Mouse (Mus musculus): ENCODE measurements around the gene Plcl1.

The Plcl1 gene

DNA sequence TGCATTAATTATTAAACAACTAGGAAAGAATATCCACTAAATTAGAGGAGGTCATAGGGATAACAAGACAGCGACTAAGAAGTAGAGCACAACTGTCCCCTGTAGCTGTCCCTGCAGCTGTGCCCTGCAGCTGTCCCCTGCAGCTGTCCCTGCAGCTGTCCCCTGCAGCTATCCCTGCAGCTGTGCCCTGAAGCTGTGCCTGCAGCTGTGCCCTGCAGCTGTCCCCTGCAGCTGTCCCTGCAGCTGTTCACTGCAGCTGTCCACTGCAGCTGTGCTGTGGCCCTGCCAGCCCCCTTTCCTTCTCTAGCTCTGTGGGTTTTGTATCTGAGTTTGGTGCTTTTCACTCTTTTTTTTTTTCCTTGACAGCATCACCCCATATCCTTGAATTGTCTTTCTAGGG is 118.2 kb downstream of the Plcl1 start:
- no peak for DNase-seq (ENCODE audit: low spot score in 2 of 2)

DNA sequence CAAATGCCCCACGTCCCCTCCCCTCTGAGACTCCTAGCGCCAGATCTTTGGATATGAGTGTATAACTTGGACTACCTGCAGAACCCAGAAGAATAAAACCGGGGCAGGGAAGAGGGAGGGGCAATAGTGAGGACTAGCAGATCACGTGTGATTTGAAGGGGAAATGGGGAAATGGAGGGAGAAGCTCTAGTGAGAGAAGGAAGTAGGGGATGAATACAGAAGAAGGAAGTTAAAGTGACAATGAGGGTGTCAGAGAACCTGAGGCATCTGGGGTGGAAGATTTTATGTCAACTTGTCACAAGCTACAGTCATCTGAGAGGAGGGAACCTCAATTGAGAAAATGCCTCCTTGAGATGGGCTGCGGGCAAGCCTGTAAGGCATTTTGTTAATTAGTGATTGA is 119.4 kb downstream of the Plcl1 start:
- DNase-seq (ENCODE audit: low spot score in 2 of 2): no peak

DNA sequence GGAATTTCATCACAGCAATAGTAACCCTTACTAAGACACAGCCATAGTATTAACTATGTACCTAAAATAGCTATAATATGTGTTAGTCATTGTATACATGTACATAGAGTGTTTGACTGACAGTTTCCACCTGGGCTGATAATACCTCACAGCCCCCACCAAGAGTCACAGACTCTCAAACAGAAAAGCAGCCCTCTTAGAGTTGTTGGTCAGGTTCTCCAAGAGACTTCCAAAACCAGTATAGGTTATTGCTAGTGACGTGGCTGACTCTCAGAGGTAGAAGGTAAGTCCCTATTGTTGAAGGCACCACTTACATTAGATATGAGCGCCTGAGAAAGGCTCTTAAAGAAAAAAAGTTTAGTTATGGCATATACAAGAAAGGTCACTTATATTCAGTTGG is 120.0 kb downstream of the Plcl1 start:
- DNase-seq (ENCODE audit: low spot score in 2 of 2): no peak

DNA sequence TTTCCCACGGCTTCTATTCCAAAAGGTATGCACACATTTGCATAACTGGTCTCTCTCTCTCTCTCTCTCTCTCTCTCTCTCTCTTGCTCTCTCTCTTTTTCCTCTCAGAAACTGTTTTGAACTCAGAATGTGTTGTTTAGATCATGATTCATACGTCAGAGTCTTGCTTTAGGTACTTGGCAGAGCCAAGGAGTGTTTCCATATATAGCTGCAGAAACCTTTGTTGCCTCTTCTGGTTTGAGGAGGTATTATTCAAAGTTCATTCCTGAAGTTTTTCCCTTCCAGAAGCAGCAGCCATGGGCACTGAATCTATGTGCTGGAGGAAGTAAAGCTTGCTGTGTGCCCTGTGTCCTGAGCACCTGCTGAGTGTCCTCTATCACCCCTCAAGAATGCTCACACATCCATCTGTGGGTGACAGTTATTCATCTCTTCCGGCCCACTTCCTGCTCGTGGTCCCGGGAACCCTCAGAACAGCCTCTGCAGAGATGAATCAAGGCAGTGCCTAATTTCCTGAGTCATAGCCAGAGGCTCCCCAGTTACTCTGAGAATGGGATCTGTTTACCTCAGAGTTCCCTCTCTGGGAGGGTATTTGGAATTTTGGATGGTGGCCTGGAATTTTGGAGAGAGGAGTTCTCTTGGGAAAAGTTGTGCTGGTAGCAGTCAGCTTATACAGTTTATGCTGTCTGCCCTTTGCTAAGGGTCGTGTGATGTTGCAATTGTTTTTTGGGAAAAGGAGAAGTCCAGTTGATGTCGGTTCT is 123.0 kb downstream of the Plcl1 start:
- DNase-seq (ENCODE audit: low spot score in 2 of 2): peak; percentile 57 to 58

DNA sequence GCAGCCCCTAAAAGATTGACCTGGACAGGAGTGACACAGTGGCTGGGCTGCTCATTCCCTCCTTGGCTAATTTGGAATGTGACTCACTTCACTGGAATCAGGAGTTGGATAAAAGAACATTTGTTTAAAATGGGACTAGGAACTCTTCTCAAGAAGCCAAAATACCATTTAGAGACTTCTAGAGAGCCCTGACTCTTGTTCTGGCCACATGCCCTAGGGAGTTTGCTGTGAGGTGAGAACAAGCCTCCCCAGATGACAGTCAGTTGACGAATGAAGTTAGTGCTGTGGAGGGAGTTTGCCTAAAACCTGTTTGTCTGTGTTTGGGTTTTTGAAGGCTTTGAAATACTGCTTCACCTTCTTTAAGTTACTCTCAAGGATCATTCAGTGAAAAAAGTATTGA is 128.1 kb downstream of the Plcl1 start:
- DNase-seq (ENCODE audit: low spot score in 2 of 2): no peak

DNA sequence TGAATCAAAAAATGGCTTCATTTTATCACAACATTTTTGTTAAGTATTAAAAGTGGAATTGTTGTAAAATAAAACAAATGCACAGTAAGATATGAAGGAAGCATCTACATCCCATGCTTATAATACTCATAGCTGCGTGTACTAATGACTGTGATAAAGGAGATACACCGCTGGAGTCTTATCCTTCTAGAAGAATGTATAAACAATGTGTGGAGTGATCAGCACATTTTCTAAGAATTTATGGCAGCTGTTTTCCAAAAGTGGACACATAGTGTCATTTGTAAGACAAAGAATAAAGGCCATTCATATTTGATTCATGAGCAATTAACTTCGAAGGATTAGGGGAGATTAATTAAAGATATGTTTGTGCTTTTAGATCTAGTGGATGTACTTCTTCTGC is 148.7 kb downstream of the Plcl1 start:
- DNase-seq (ENCODE audit: low spot score in 2 of 2): no peak

DNA sequence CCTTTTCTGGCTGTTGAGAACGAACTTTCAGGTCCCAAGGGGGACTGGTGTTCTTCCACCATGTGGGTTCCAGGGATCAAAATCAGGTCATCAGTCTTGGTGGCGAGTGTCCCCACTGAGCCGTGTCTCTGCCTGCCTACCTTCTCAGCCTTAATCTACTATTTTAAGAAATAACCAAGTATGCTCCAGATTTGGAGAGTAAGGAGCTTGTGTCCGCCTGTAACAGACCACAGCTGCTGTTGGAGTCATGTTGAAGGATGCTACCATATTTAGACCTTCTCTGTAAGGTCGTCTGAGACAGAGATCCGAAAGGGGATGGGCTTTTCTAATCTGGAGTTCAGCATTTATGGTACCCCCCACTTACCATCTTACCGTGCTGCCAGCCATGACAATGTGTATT is 152.2 kb downstream of the Plcl1 start:
- DNase-seq (ENCODE audit: low spot score in 2 of 2): peak; percentile 9 to 14

DNA sequence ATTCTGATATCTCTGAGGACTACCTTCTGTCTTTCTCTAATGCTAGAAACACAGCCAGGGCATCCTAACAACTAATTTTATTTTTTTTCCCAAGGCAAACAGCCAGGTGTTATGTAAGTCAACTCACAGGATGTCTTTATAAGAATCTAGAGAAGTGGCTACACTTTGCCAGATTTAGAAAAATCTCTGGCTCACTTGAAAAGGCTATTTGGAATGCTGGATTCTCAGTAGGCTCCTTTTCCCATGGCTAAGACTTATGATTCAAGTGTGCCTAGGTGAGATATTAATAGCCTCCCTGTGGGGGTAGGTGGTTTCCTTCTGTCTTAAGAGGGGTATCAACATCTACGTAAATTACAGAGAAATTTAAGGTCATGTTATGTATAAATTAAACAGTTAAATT is 152.7 kb downstream of the Plcl1 start:
- peak; percentile 28 to 31 for DNase-seq (ENCODE audit: low spot score in 2 of 2)

DNA sequence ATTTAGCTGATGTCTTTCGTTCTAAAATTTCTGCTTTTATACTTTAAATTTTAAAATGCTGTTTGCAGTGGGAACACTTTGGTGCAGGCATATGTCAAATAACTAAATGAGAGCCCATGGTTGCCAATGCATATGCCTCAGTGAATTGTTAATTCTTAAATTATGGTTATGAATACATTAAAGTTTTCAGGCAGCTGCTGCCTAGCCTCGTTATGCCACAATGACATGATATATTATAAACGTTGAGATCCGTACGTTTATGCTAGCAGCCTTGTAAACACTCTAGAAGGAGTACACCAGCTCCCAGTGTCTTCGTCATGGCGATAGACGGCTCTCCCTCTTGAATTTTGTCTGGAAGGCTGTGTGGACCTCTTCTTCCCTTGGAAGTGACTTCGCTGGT is 154.3 kb downstream of the Plcl1 start:
- DNase-seq (ENCODE audit: low spot score in 2 of 2): no peak

DNA sequence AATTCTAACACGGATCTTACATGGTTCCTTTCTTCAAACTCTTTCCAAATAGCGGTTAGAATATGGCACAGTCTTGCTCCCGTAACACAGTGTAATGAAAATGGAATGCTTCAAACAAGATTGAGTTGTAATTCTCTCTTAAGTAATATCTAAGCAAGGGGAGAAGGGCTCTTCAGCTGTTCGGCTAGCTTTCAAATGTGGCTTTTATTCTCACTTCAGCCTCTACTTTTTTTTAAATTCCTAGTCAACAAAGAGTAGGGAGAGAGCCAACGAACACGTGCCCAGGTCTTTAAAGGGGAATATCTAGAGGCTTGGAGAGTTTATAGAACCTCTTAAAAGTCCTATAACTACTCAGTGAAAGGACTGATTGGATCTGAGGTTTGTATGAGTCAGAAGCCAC is 160.2 kb downstream of the Plcl1 start:
- DNase-seq (ENCODE audit: low spot score in 2 of 2): no peak

DNA sequence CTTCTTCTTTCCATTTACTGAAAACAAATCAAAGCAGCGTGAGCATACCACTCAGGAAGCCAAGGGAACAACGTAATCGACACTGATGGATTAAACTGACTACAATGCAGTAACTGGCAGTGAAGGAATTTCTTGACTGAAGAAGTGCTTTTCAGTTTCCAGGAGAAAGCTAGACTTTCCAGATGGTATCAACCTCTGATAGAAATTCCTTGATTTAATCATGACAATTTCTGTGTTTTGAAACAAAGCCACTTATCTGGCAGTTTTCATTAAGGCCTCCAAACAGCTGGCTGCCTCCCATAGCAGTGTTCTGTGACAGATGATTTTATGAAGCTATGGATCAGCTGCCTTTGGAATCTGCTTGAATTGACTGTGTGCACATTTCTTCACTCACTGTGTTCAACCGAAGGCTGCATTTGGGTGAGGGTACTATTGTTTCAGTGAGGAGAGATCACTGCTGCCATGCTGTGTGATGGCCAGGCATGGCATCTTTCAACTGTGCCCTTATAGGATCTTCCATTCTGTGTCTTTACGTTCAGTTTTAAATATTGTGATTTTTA is 162.2 kb downstream of the Plcl1 start:
- DNase-seq (ENCODE audit: low spot score in 2 of 2): no peak

DNA sequence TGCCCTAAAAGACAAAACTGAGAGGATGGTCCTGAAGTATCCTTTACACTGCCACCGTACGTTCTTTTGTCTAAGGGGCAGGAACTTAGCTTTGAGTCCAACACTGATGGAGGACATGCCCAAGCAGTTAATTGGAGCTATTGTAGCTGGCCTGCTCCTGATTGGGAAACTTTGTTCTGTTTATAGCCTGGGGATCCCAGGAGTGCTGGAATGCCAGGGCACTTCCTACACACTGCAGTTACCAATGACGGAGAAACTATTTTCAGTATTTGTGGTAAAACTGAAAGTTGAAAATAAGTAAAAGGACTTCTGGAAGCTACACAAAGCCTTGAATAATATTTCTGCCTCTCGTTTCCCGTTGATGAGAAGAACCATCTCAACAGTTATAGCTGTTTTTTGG is 164.5 kb downstream of the Plcl1 start:
- no peak for DNase-seq (ENCODE audit: low spot score in 2 of 2)

DNA sequence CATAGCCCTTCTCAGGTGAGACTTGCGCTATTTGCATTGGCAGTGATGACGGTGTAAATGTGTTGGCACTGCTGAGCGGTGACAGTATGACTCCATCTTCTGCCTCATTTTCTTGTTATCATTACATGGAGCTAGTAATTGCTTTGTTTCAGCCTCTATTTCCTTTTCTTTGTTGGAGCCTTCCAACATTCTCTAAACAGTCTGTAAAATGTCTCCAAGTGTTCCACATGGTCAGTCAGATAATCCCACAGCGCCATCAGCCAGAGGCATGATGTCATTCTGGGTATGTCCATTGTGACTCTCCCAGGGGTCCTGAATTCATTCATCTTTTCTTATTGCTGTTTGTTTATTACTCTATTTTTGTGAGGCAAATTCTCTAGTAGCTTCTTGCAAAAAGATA is 165.7 kb downstream of the Plcl1 start:
- peak in 1 of 2 experiments; percentile 11 for DNase-seq (ENCODE audit: low spot score in 2 of 2)

DNA sequence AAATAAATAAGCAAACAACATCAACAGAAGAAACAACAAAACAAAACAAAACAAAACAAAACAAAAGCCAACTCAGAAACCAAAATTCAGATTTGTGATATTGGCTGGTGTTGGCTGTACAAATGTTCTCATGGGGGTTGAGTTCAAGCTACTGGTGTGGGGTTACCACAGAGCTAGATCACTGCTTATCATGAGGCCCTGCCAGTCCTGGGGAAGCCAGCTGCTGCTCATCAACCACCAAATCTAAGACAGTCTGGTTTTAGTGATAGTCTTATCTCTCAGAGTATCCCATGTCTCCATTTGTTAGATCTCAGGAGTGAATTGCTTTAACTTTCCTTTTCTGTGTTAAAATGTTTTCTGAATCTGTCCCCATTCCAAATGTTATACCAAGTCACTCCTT is 166.5 kb downstream of the Plcl1 start:
- peak; percentile 20 to 33 for DNase-seq (ENCODE audit: low spot score in 2 of 2)

DNA sequence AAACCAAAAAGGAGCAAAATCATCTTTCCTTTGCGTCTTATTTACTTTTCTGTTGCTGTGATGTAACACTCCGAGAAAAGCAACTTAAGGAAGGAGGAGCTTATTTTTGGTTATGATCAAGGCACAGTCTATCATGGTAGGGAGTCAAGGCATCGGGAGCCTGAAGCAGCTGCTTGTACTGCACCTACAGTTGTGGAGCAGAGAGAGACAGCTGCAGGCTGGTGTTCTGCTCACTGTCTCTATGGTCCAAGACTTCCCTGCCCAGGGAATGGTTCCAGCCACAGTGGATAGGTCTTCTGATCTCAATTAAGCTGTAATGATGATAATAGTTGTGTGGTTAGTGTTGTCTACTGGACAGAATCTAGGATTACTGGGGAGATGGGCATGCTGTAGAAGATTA is 166.9 kb downstream of the Plcl1 start:
- no peak for DNase-seq (ENCODE audit: low spot score in 2 of 2)

DNA sequence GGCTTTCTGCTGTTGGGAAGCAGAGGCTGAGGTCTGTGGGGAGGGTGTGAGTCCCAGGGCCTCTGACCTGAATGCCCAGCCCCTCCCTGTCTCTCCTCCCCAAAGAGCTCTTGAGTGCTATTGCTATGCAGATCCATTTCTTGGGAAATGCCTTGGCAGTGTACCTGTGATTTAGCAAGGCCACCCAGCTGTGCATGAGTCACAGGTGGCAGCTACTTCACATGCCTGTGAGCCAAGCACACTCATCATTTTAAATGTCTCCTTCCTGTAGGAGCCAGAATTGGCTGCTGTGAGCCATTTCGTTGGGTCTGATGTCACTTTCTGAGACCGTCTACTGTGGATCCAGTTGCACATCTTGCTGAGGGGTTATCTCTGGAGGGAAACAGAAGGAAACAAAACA is 170.2 kb downstream of the Plcl1 start:
- DNase-seq (ENCODE audit: low spot score in 2 of 2): peak; percentile 65 to 68

DNA sequence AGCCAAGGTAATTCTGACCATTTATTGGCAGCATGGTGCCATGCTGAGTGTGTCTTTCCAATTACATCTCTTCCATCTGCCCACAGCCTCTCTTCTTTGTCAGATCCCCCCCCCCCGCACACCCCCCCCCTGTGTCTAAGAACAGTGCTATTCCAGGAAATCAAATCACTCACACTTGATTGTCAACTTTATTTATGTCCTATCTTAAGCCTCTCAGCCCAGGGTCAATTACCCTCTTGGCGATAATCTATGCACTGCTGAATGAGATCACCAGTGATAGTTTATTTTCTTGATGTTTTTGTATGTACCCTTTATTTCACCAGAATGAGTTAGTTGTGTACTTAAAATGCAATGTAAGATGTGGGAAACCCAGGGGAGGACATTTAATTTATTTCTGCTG is 176.0 kb downstream of the Plcl1 start:
- DNase-seq (ENCODE audit: low spot score in 2 of 2): no peak

DNA sequence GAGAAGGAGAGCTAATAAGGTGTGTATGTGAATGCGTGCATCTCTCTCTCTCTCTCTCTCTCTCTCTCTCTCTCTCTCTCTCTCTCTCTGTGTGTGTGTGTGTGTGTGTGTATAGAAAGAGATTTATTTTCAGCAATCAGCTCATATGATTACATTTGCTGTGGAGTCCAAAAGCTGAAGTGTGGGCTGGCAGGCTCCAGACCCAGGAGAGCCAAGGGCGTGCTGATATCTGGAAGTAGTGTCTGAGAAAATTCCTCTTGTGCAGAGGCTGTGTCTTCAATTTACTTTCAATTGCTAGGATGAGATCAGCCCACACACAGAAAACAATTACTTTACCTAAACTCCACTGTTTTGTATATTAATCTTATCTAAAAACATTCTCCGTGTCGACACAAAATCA is 179.7 kb downstream of the Plcl1 start:
- DNase-seq (ENCODE audit: low spot score in 2 of 2): peak in 1 of 2 experiments; percentile 36

DNA sequence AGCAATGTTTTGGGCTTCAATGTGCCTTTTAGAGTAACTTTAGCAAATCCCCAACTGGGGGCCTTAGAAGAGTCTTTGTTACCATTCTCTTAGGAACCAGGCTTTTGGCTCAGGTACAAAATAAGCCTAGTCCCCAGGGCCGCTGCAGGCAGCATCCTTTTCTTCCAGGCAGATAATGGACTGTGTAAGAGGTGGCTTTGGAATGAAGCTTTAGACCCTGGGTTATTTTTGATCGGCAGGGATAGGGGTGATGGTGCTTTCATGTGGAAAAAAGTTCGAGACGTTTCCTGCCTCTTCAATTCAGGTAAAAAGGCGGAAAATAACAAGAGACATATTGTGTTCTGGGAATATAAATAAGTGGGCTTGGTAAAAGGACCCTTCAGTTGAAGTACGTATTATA is 182.4 kb downstream of the Plcl1 start:
- no peak for DNase-seq (ENCODE audit: low spot score in 2 of 2)

DNA sequence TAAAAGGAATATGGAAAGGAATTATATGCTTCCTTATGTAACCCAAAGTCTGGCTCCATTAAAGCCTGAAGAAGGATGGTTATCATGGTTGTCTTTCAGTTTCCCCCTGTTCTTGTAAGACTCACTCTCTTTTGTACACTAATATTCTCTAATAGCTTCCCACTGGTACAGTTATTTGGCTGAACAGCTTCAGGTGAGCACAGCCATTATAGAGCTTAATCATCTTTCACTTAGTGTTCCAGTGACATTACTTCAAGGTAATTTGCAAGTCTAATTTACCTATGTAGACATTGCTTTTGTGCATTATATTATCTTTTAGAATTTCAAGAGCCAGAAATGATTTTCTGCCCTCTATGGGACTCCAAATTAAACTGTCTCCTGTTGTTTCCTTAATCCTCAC is 184.3 kb downstream of the Plcl1 start:
- no peak for DNase-seq (ENCODE audit: low spot score in 2 of 2)

DNA sequence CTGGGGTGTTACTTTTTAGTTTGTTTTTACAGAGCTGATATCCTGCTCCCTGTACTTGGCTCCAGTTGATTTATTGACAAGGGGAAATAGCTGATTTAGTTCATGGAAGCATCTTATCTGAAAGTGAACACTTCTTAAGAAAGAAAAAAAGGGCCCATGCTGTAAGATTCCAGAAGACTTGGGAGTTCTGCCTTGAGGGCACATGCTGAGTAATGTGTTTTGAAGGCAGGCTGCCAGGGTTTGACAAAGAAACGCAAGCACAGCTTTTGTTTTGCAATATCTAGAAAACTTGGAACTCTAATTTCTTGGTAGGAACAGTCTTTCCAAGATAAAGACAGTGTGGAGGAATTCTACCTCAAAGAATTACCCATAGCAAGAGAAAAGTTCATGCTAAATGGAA is 194.8 kb downstream of the Plcl1 start:
- peak; percentile 10 to 33 for DNase-seq (ENCODE audit: low spot score in 2 of 2)

DNA sequence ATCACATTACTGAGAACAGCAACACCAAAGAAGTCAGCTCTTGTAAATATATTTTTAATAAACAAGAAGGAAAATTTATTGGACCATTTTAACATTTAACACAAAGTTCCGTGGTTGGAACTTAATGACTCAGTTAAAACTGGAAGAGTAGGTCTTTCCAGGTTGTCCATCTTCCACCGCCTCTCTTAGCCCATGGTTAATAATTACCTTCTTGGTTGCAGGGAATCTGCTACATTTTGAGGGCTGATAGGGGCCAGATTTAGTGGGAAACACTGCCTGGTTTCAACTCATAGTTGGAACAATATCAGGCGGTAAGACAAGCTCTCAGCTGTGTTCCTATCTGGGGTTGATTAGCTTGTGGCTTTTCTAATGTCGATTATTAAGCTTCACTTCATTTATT is 198.9 kb downstream of the Plcl1 start:
- DNase-seq (ENCODE audit: low spot score in 2 of 2): no peak

DNA sequence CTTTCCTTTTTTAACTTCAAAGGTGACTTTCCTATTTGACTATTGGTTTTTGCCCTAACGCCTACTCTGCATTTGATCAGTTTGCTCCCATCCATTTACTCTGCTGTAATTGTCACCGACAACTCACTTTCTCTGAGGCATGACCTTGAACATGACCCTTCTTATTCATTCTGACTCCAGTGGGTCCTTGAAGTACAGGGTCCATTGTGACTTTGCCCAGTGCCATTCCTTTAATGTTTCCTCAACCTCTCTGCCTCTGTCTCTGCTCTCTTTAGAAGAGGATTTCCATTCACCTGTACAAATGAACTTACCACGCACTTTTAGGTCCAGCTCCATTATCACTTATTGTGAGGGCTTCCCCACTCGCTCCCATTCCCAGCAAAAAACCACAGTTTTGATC is 199.7 kb downstream of the Plcl1 start:
- DNase-seq (ENCODE audit: low spot score in 2 of 2): no peak

DNA sequence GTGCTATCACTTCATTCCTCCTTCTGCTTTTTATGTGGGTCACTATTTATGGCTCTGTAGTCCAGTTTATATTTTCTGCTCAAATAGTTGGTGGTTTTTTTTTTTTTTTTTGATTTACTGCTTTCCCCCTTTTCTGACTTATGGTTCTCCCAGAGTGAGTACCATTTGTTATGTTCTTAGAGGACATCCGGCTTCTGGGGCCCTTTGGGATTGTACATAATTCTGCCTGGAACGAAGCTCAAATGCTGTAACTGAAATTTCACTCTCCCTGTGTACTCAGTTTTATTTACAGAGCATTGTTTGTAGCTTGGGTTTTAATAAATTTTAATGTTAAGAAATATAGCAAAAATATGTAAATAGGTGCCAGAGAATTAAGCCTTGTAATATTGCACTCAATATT is 200.2 kb downstream of the Plcl1 start:
- DNase-seq (ENCODE audit: low spot score in 2 of 2): no peak

All from heart, adult 9 months (tissue).